In genomic region chr19:15340305-15340983, GRCm38 (mm10) we compare ENCODE assay signal across 10 mouse cellular contexts.
DNase-seq lines count a peak whose midpoint lies in the region; ATAC-seq and TF ChIP-seq lines count a peak whose summit lies in the region.
"Had no signal": no experiment of that assay in that cellular context is flagged by ENCODE, and none has a peak within 500 bp of the region (broad histone marks: within the 10 kb centered on the region; RNA-seq: fewer than 3 reads in every experiment).

No protein-coding gene starts in this region.

- peak; percentile 93 for ATAC-seq in kidney, embryonic 14.5 days (ENCODE audit: low FRiP score, low TSS enrichment)
- ATAC-seq in hindbrain, embryonic 11.5 days (ENCODE audit: low FRiP score): peak; percentile 93
- peak; percentile 95 for ATAC-seq in neural tube, embryonic 11.5 days (ENCODE audit: insufficient read depth, low FRiP score, low TSS enrichment)
- ATAC-seq in monocyte, adult 5-6 weeks (replicated peaks; ENCODE audit: insufficient number of reproducible peaks, low FRiP score, low TSS enrichment, poor library complexity, severe bottlenecking): no peak

- TF ChIP-seq CTCF in cortical plate, adult 2 months (IDR thresholded peaks at IDR 0.05; ENCODE audit: extremely low read depth, insufficient read depth, low read length): no peak

- H3K9ac ChIP-seq in kidney, embryonic 14.5 days (ENCODE audit: low read depth, low read length): no peak overlapping the region
- H3K9ac ChIP-seq in hindbrain, embryonic 11.5 days (ENCODE audit: low read depth, low read length): no peak overlapping the region
- peak overlapping the region; percentile 32; the same call in 1 of the 2 replicates for H3K9ac ChIP-seq in neural tube, embryonic 11.5 days (ENCODE audit: low read length)

- WGBS in kidney, embryonic 14.5 days: 8% methylated on average over 19 of the region's 19 CpGs
- WGBS in hindbrain, embryonic 11.5 days: 20% methylated on average over 19 of the region's 19 CpGs
- WGBS in neural tube, embryonic 11.5 days: 12% methylated on average over 19 of the region's 19 CpGs

- no peak overlapping the region for H3K27ac ChIP-seq in kidney, embryonic 14.5 days (ENCODE audit: low read depth, low read length)
- H3K27ac ChIP-seq in cortical plate, adult 2 months (ENCODE audit: insufficient read depth, low read length): peak overlapping the region; percentile 17; the same call in 1 of the 2 replicates
- H3K27ac ChIP-seq in hindbrain, embryonic 11.5 days (ENCODE audit: low read depth, low read length): peak overlapping the region; percentile 48
- H3K27ac ChIP-seq in neural tube, embryonic 11.5 days (ENCODE audit: low read depth, low read length): peak overlapping the region; percentile 70
- H3K27ac ChIP-seq: macrophage had no signal

- TF ChIP-seq POLR2A in cortical plate, adult 2 months (IDR thresholded peaks at IDR 0.05; ENCODE audit: extremely low read depth, insufficient read depth, low read length): no peak

- no peaks in the 10 kb centered on the region for H3K9me3 ChIP-seq in kidney, embryonic 14.5 days (ENCODE audit: control insufficient read depth, low read length)
- no peaks in the 10 kb centered on the region for H3K9me3 ChIP-seq in hindbrain, embryonic 11.5 days (ENCODE audit: control insufficient read depth, low read length)
- H3K9me3 ChIP-seq in neural tube, embryonic 11.5 days (ENCODE audit: control insufficient read depth, low read length): no peaks in the 10 kb centered on the region
- H3K9me3 ChIP-seq: G1E had no signal

- H3K4me2 ChIP-seq in kidney, embryonic 14.5 days (replicated peaks; ENCODE audit: low read depth, low read length): peak overlapping the region; percentile 27
- peak overlapping the region; percentile 33 for H3K4me2 ChIP-seq in hindbrain, embryonic 11.5 days (replicated peaks; ENCODE audit: low read depth, low read length)
- H3K4me2 ChIP-seq in neural tube, embryonic 11.5 days (ENCODE audit: low read depth): peak overlapping the region; percentile 44

- H3K4me1 ChIP-seq in kidney, embryonic 14.5 days (ENCODE audit: control insufficient read depth, insufficient read depth, low read length): no peaks in the 10 kb centered on the region
- H3K4me1 ChIP-seq in cortical plate, adult 2 months (ENCODE audit: control insufficient read depth, insufficient read depth, low read length): no peaks in the 10 kb centered on the region
- 0 out of 2 replicates have a peak, but pooled peaks cover 2% of the 10 kb centered on the region for H3K4me1 ChIP-seq in hindbrain, embryonic 11.5 days (replicated peaks; ENCODE audit: control insufficient read depth, insufficient read depth, low read length)
- peaks cover 11% of the 10 kb centered on the region; the same call in 1 of the 2 replicates for H3K4me1 ChIP-seq in neural tube, embryonic 11.5 days (ENCODE audit: control insufficient read depth, insufficient read depth, low read length)

- no peak for DNase-seq in kidney, adult 9 months
- peak; percentile 59 for DNase-seq in hindbrain, embryonic 11.5 days (ENCODE audit: low spot score)
- DNase-seq in neural tube, embryonic 11.5 days (ENCODE audit: low spot score): peak; percentile 79
- no peak for DNase-seq in ovary, adult 18-20 months (ENCODE audit: low spot score)
- no peak for DNase-seq in lung, postnatal 36 days

- H3K36me3 ChIP-seq in kidney, embryonic 14.5 days (ENCODE audit: control insufficient read depth, insufficient read depth, low read length): no peaks in the 10 kb centered on the region
- H3K36me3 ChIP-seq in hindbrain, embryonic 11.5 days (ENCODE audit: control insufficient read depth, insufficient read depth, low read length): no peaks in the 10 kb centered on the region
- H3K36me3 ChIP-seq in neural tube, embryonic 11.5 days (ENCODE audit: control insufficient read depth, insufficient read depth, low read length): no peaks in the 10 kb centered on the region
- H3K36me3 ChIP-seq: G1E had no signal

- H3K4me3 ChIP-seq in kidney, embryonic 14.5 days (ENCODE audit: low read length): peak overlapping the region; percentile 6; the same call in 1 of the 2 replicates
- no peak overlapping the region for H3K4me3 ChIP-seq in cortical plate, adult 2 months (ENCODE audit: insufficient read depth, low read length)
- H3K4me3 ChIP-seq in hindbrain, embryonic 11.5 days (ENCODE audit: low read depth, low read length): no peak overlapping the region; the same call in 1 of the 2 replicates
- H3K4me3 ChIP-seq in neural tube, embryonic 11.5 days (ENCODE audit: low read depth, low read length): 0 out of 2 replicates have a peak overlapping the region, but pooled peaks have one; percentile 6

- H3K27me3 ChIP-seq in kidney, embryonic 14.5 days (ENCODE audit: control insufficient read depth, insufficient read depth, low read length): peaks cover 15% of the 10 kb centered on the region; the same call in 1 of the 2 replicates
- H3K27me3 ChIP-seq in hindbrain, embryonic 11.5 days (ENCODE audit: control insufficient read depth, insufficient read depth, low read length): no peaks in the 10 kb centered on the region
- H3K27me3 ChIP-seq in neural tube, embryonic 11.5 days (ENCODE audit: control insufficient read depth, insufficient read depth, low read length): no peaks in the 10 kb centered on the region

Comparison
In these comparisons a context has a peak if more than half of its experiments do, and no peak if none do; other contexts are left out.
1. H3K4me3 ChIP-seq: peak in kidney, embryonic 14.5 days (single experiment) and neural tube, embryonic 11.5 days (single experiment); none in cortical plate, adult 2 months (single experiment) and hindbrain, embryonic 11.5 days (single experiment).
2. DNase-seq: peak in hindbrain, embryonic 11.5 days (single experiment) and neural tube, embryonic 11.5 days (single experiment); none in kidney, adult 9 months (single experiment), ovary, adult 18-20 months (single experiment) and lung, postnatal 36 days (single experiment).
3. Peak in every context shown above with its lines, with median percentiles within 50 percentile points of each other: H3K4me2 ChIP-seq.